Mouse (Mus musculus) stomach, embryonic 14.5 days (tissue): ENCODE measurements around the gene Fam71b. TPM values are rescaled to one million over a fixed set of nuclear protein-coding genes. Genes with fewer than 3 reads are reported as not detected.
A peak's percentile ranks its signal among the peaks of the same experiment; 100 is the strongest.

Experiments used
- ATAC-seq: fragments of 200-750 bp; cut with Nextera tagmentation; 2 replicates; pipeline ENCODE4 v1.8.0; 2017; ENCODE audit warnings: low read depth, moderate TSS enrichment; ENCODE audit not compliant: insufficient number of reproducible peaks, insufficient read depth, low FRiP score
- H3K27ac ChIP-seq: fragments of 300-500 bp; sonication (generic); 2 replicates; pipeline ENCODE4 v1.5.1; 2014; ENCODE audit warnings: mild to moderate bottlenecking, low read length, moderate library complexity, mixed read lengths
- H3K27me3 ChIP-seq: fragments of 300-500 bp; sonication (generic); 2 replicates; pipeline ENCODE4 v1.6.1; 2014; ENCODE audit warnings: low read length, control low read depth, mixed read lengths; ENCODE audit not compliant: control insufficient read depth, insufficient read depth
- H3K36me3 ChIP-seq: fragments of 300-500 bp; sonication (generic); 2 replicates; pipeline ENCODE4 v1.6.1; 2014; ENCODE audit warnings: mild to moderate bottlenecking, control low read depth, low read length, moderate library complexity, mixed read lengths; ENCODE audit not compliant: control insufficient read depth, insufficient read depth
- H3K4me1 ChIP-seq: fragments of 300-500 bp; sonication (generic); 2 replicates; pipeline ENCODE4 v1.6.1; 2014; ENCODE audit warnings: low read length, control low read depth, mixed read lengths; ENCODE audit not compliant: control insufficient read depth, insufficient read depth
- H3K4me2 ChIP-seq: fragments of 300-500 bp; sonication (generic); replicated peaks from 2 replicates; pipeline ENCODE4 v1.6.1; 2014; ENCODE audit warnings: low read depth, low read length, control low read depth
- H3K4me3 ChIP-seq: fragments of 300-500 bp; sonication (generic); 2 replicates; pipeline ENCODE4 v1.5.1; 2014; ENCODE audit warnings: low read depth, low read length, control low read depth
- H3K9ac ChIP-seq: fragments of 300-500 bp; sonication (generic); replicated peaks from 2 replicates; pipeline ENCODE4 v1.6.1; 2014; ENCODE audit warnings: low read depth, mild to moderate bottlenecking, control low read depth, low read length, moderate library complexity, mixed read lengths
- H3K9me3 ChIP-seq: fragments of 300-500 bp; sonication (generic); 2 replicates; pipeline ENCODE4 v1.6.1; 2016; ENCODE audit warnings: low read depth, low read length, control low read depth; ENCODE audit not compliant: control insufficient read depth
- WGBS: fragments of 180-500 bp; shearing (Covaris S2); extraction: QIAGEN DNeasy Blood & Tissue Kit; methylation state at CpG from one replicate; pipeline ENCODE4 v1.1.7; 2014; 5-methylcytosine and 5-hydroxymethylcytosine counted together
- polyA plus RNA-seq: library from polyadenylated mRNA; unstranded; fragments of >200 nt; fragmentation: Nextera tagmentation; extraction: Ambion mirVana; gene quantifications from 2 replicates; pipeline ENCODE4 v1.2.1, GENCODE M21; 2014

Gene Fam71b
- polyA plus RNA-seq, 1 experiment from 2014 or later: not detected

GRCm38 (mm10) chr11:46430123-46430522 is 33.8 kb downstream of the Fam71b start:
- no peak overlapping the region for H3K27ac ChIP-seq
- WGBS: 88% methylated on average over 2 of the region's 2 CpGs
- H3K9ac ChIP-seq: no peak overlapping the region
- H3K36me3 ChIP-seq: no peaks in the 10 kb centered on the region
- no peak for ATAC-seq
- H3K4me1 ChIP-seq: no peaks in the 10 kb centered on the region
- no peak overlapping the region for H3K4me2 ChIP-seq
- H3K27me3 ChIP-seq: no peaks in the 10 kb centered on the region
- no peaks in the 10 kb centered on the region for H3K9me3 ChIP-seq
- no peak overlapping the region for H3K4me3 ChIP-seq

DNA sequence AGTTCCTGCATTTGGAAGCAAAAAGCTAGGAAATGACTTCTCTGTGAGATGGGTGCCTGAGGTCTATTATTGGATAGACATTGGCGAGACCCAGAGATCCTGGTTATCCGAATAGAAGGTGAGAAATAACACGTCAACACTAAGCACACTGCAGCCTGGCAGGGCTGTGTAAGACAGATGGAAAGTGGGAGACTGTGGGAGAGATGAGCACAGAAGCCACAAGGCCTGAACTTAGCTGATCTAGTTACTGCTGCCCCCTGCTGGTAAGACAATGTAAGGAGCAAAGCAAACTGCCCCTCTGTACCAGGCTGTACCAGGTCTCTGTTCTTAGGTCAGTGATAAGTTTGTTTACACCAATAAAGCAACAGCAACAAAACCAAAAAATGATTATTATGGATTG is 34.8 kb downstream of the Fam71b start:
- H3K4me3 ChIP-seq: no peak overlapping the region
- H3K27me3 ChIP-seq: no peaks in the 10 kb centered on the region
- ATAC-seq: peak; percentile 80
- 22% methylated on average over 3 of the region's 3 CpGs for WGBS
- no peak overlapping the region for H3K9ac ChIP-seq
- H3K27ac ChIP-seq: no peak overlapping the region
- no peak overlapping the region for H3K4me2 ChIP-seq
- no peaks in the 10 kb centered on the region for H3K9me3 ChIP-seq
- H3K36me3 ChIP-seq: no peaks in the 10 kb centered on the region
- H3K4me1 ChIP-seq: no peaks in the 10 kb centered on the region

DNA sequence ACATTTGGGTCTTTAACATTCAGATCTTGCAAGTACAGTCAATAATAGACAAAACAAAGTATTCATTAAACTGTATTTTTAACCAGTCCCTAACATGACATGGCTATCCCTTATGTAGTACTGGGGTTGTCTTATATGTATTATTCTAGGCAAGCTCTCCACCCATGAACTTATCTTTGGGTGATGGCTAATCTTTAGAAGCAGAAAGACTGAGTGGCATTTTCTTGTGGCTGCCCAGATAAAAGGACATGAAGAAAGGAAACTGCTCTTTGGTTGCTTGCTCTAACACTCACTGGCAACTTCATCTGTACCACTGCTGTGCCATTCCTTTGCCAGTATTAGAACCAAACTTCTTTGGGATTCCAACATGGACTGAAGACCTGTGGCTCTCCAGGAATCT is 39.0 kb downstream of the Fam71b start:
- H3K9ac ChIP-seq: no peak overlapping the region
- ATAC-seq: no peak
- H3K27ac ChIP-seq: no peak overlapping the region

GRCm38 (mm10) chr11:46436760-46437458 is 40.5 kb downstream of the Fam71b start, which contains the start of gene Med7:
Gene Med7 (plus strand): TSS chr11:46436925.
- Histone ChIP-seq H3K27ac (peak within 1 kb of the TSS; percentile 83), H3K9ac (peak within 1 kb of the TSS; percentile 63), H3K36me3 (peaks cover 3% of the 10 kb centered on the region; the same call in 1 of the 2 replicates), H3K4me2 (peak within 1 kb of the TSS; percentile 79), H3K4me1 (no peaks in the 10 kb centered on the region), H3K9me3 (no peaks in the 10 kb centered on the region), H3K4me3 (peak within 1 kb of the TSS; percentile 86), H3K27me3 (no peaks in the 10 kb centered on the region)
- peak; percentile 100 for ATAC-seq
- under 1% methylated on average over 59 of the region's 59 CpGs for WGBS

More for the DNA sequence above, 39.0 kb downstream of the Fam71b start:
- no peak overlapping the region for H3K4me3 ChIP-seq
- no peaks in the 10 kb centered on the region for H3K4me1 ChIP-seq
- H3K36me3 ChIP-seq: no peaks in the 10 kb centered on the region; the same call in 1 of the 2 replicates
- H3K4me2 ChIP-seq: no peak overlapping the region
- no peaks in the 10 kb centered on the region for H3K9me3 ChIP-seq
- no peaks in the 10 kb centered on the region for H3K27me3 ChIP-seq

DNA sequence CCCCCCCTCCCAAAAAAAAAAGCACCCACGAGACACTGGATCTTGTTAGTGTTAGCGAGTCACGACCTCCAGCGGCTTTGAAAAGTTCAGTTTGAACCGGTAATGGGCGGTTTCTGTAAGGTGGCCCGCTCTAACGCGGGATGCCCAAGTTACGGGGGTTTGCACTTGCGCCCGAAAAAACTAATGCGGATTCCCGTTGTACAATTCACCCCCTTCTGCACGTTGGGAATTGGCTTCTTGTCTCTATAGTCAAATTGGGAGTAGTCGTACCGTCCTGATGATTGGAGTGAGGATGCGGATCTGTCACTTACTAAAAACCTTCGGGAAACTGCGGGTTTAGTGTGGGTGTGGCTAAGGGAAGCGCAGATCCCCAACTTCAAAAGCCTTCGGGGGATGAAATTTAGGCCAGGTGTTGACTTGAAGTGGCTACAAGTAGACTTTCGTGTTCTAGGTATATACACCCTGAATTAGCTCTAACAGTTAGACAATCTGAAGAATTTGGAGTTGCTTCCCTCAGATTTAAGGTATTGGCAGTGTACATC is 41.2 kb downstream of the Fam71b start:
- Histone ChIP-seq H3K9me3 (no peaks in the 10 kb centered on the region), H3K4me1 (no peaks in the 10 kb centered on the region), H3K4me3 (peak overlapping the region; percentile 86), H3K27ac (no peak overlapping the region; the same call in 1 of the 2 replicates), H3K4me2 (peak overlapping the region; percentile 79), H3K36me3 (peaks cover 7% of the 10 kb centered on the region; the same call in 1 of the 2 replicates), H3K27me3 (no peaks in the 10 kb centered on the region), H3K9ac (peak overlapping the region; percentile 63)
- no peak for ATAC-seq
- WGBS: under 1% methylated on average over 23 of the region's 23 CpGs

DNA sequence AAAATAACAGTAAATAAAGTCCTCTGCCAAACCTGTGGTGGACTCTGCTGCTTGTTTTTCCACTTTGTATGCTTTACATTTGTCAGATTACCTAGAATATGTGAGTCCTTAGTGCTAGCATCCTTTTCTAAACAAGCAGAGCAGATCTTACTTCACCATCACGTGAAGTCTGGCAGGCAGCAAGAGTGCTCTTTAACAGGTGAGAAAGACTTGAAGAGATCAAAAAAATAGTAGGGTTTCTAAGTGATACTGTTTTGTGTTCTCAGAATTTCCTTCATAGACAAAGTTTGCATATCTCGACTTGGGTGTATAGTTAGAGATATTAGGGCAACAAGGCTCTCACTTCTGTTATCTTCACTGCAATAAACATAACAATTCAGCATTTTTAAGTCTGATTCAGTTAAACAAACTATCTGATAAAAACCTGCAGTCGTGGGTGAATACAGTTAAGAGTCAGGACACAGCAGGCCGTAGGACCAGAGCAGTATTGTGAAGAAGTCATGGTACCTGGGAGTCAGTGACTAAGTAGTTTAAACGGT is 42.7 kb downstream of the Fam71b start:
- Histone ChIP-seq H3K27me3 (no peaks in the 10 kb centered on the region), H3K36me3 (peaks cover 9% of the 10 kb centered on the region; the same call in 1 of the 2 replicates)
- 86% methylated on average over 5 of the region's 5 CpGs for WGBS

DNA sequence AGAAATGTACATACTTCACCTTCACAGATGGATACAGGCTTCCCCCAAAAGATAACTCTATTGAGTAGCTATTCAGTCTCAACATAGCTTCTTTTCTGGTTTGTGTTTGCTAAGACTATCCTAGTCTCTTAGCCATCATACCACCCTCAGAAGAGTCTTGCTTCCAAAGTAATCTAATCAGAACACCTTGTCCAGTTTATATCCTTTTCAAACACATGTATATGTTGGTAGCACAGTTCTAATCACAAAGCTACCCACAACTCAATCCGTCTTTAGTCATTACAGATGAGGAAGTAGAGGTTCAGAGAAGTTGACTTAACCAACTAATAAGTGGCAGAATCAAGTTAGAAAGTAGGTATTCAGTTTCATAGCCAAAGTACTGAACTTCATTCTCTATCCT is 45.4 kb downstream of the Fam71b start:
- H3K9ac ChIP-seq: no peak overlapping the region
- peaks cover 9% of the 10 kb centered on the region; the same call in 1 of the 2 replicates for H3K36me3 ChIP-seq
- H3K4me2 ChIP-seq: no peak overlapping the region
- no peaks in the 10 kb centered on the region for H3K4me1 ChIP-seq
- no peak overlapping the region for H3K27ac ChIP-seq
- H3K27me3 ChIP-seq: no peaks in the 10 kb centered on the region
- no peak overlapping the region for H3K4me3 ChIP-seq
- no peaks in the 10 kb centered on the region for H3K9me3 ChIP-seq
- ATAC-seq: no peak
- WGBS: 88% methylated on average over 1 of the region's 1 CpGs

More for the DNA sequence above, 42.7 kb downstream of the Fam71b start:
- Histone ChIP-seq H3K4me2 (no peak overlapping the region), H3K27ac (no peak overlapping the region), H3K9me3 (no peaks in the 10 kb centered on the region), H3K4me1 (no peaks in the 10 kb centered on the region), H3K9ac (no peak overlapping the region), H3K4me3 (no peak overlapping the region)
- no peak for ATAC-seq

DNA sequence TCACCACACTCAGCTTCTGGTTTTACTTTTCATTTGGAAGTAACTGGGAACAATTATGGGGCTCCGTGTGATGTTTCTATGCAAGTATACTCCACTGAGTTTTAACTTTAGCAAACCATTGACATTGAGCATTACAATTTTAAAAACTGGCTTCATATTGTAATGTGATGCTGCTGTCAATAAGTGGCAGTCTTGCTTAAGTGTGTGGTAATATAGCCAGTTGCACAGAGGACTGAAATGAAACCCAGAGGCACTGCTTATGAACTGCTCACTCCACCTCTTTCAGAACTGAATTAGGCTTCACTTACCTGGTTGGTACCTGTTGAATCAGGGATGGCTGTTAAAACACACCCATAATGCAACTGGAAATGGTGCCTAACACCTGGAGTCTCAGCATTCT is 46.8 kb downstream of the Fam71b start:
- Histone ChIP-seq H3K4me2 (no peak overlapping the region), H3K27ac (no peak overlapping the region), H3K9ac (no peak overlapping the region), H3K27me3 (no peaks in the 10 kb centered on the region), H3K4me1 (no peaks in the 10 kb centered on the region), H3K4me3 (no peak overlapping the region), H3K9me3 (no peaks in the 10 kb centered on the region), H3K36me3 (peaks cover 9% of the 10 kb centered on the region; the same call in 1 of the 2 replicates)
- 94% methylated on average over 1 of the region's 1 CpGs for WGBS
- no peak for ATAC-seq
